Mouse (Mus musculus): ENCODE measurements at regions not wholly inside any gene's neighbourhood (a gene's known extent, or its start where the extent isn't known, plus 50 kb on each side); places are given as distances from the start of the nearest gene placed in this dataset.

DNA sequence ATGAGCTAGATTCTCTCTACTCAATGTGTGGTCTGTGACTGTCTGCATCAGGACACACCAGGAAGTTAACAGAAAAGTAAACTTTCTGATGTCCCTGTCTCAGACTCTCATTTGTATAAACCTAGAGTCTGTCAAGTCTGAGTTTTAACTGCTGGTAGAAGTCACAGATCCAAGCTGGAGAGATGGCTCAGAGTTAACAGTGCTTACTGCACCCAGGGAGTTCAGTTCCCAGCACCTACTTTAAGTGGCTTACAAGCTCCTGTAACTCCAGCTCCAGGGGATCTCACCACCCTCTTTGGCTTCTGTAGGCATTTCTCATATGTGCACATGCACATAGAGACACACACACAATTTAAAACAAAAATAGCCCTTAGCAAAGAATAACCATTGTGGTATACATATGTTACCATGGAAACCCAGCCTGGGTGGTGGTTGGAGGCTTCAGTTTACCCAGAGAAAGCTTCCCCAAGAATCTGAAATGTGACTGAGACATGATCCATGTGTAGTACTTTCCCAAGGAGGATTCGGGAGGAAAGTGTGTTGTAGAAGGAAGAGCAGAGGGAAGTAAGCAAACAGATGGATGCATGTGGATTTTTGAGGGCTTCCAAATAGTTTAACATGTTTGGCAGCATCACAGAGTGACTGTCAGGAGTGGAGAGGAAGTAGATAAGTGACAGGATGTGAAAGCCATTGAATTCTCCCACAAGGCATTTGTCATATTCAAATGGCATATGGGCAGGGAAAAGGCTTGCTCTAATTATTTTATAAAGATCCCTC is 1279.8 kb downstream of the Slc22a22 start:
- peak; percentile 11 to 23 for DNase-seq
- intact Hi-C loops (cut with DNase I): no loop called here

DNA sequence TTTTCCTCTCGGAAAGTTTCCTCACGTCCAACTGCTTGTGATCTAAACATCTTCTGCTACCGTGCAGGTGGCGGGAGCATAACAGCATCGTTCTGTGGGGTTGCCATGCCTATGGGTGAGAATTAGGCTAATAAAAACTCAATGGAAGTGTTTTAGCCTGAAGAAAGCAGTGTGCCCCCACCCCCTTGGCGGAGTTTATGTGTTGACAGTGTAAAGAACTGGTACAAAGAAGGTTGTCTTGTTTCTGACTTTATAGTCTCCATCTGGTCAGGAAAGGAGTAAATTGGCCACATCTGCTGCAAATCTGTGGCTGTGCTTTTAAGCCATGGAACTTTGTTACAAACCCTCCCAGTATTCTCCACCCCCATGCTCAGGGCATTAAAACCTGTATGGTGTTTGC is 1311.2 kb downstream of the Slc22a22 start:
- DNase-seq: no peak
- intact Hi-C loops (cut with DNase I): no loop called here

DNA sequence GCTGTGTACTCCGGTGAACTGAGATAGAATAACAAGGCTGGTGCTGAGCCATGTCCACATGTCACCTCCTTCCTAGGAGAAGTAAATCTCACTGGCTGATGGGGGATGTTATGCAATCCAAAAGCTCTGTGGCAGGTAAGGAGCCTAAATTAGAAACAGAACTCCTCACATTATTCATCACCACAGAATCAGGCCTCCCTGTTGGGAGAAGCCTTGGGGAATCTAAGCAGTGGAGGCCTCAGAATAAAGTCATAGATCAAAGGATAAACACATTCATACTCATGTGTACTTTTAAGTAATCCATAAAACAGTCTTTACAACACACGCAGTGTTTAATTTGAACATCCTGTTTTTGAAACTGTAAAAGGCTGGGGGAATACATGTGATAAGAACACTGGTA is 1318.7 kb downstream of the Slc22a22 start:
- intact Hi-C loops (cut with DNase I): no loop called here
- no peak for DNase-seq

DNA sequence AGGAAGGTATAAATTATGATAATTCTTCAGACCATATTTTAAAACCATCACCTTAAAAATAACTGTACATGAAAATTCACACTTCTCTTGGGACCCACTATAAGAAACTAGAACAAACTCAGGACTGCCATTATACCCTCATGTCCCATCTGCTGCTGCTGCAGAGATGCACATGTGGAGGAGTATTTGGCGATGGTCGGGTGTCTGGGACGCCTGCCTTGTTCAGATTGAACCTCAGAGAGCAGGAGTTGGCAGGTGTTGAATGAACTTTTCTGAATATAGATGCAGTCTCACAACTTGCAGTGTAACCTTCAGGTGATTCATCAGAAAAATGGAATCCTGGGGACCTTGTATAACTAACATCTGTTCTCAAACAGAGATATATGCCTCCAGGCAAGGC is 1338.0 kb downstream of the Slc22a22 start:
- no peak for DNase-seq
- intact Hi-C loops (cut with DNase I): no loop called here

DNA sequence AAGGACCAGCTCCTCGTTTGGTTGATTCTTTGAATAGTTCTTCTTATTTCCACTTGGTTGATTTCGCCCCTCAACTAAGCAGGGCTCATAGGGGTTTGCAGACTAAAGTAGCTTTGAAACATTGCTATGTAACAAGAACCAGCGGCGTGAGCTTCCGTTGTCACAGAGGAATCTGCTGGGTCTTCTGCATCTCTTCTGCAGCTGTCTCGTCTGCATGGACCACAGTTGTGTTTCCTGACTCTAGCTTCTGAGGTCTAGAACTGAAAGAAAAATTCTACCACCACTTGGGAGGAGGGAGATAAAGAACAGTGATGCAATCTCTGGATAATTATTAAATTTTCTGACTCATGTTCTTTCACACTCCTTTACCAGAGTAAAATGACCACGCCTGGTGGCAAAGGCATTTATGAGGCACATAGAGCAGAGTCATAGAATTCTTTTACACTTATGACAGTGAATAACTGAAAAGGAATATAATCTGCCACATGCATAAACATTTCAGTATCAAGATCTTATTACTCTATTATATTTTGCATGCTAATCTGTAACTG is 1340.9 kb downstream of the Slc22a22 start:
- intact Hi-C loops (cut with DNase I): no loop called here
- no peak for DNase-seq

DNA sequence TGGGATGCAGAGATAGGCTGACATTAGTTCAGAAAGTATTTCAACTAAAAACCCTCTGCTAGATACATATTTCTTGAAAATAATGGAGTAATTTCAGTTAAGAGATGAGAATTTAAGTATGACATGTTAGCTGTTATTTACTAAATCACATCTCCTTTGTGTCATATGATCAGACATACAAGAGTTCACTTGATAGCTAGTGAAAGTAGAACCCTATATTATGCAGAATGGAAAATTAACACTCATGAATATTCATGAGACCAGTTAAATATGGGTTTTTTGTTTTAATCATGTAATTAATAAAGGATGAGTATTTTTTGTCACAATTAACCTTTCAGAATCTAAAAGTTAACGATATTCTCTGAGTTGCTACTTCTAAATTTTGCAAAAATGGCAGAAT is 1349.4 kb downstream of the Slc22a22 start:
- intact Hi-C loops (cut with DNase I): no loop called here

DNA sequence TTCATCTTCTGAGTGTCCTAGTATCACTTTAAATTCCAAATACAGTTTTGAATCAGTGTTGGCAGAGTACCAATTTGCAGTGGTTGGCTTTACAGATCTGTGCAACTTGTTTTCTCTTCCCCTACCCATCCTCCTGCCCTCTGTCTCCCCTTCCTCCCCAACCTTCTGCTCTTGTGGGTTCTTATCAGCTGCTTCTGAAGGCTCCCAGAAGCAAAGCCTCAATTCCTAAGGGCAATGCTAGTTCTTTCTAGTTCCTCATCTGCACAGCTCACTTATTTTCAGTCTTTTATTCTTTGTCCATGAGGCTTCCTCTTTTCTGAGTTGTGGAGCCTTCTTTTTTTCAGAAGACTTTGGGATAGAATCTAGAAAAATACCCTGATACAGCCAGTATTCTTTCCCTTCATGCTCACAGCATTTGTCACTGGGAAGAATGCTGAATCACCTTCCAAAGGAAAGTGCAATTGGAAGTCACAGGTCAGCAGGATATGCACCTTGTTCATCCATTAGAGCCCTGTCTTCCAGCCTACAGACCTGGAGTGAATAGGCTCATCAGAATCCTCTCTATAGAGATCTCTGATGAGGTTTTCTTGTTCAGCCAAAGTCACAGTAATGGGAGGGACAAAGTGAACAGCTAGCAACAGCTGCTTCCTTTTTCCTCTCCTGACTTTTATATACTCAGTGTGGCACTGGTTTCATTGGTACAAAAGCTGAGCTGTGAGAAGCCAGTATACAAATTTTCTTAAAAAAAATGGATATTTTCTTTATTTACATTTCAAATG is 1357.9 kb downstream of the Slc22a22 start:
- no peak for DNase-seq
- intact Hi-C loops (cut with DNase I): no loop called here

More for the DNA sequence above, 1349.4 kb downstream of the Slc22a22 start:
- no peak for DNase-seq

DNA sequence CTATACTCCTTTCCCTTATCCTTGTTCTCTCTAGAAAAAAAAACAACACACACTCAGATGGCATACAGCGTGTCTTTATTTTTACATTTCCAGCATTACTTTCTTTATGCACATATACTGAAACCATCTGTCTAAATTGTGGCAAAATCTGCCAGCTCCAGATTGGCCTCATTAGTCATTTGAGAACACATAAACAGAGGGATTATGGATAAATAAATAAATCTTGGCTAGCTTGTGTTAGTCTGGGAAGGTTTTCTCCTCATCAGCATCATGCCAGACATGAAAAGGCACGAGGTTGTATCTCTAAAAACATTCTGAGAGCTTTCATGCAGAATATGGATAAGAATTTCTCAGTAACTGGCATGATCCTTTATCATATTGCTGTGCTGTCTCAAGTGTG is 1369.1 kb downstream of the Slc22a22 start:
- no peak for DNase-seq
- intact Hi-C loops (cut with DNase I): no loop called here

DNA sequence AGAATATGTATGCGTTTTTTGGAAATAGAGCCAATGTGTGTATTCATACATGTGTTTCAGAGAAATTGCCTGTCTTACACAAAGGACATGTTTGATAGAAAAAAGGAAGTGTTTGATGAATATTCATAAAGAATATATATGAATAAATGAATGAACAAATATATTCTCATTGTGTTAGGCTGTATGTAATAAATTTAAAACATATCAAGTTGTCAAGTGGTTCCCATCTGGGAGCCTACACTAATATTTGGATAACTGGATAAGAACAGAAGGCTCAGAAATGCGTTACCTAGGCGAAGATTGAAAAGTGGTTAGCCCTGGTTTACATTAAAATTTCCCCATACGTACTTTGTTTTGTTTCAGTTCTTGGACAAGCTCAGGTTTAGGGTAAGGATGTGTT is 1369.7 kb downstream of the Slc22a22 start:
- DNase-seq: no peak
- intact Hi-C loops (cut with DNase I): no loop called here

DNA sequence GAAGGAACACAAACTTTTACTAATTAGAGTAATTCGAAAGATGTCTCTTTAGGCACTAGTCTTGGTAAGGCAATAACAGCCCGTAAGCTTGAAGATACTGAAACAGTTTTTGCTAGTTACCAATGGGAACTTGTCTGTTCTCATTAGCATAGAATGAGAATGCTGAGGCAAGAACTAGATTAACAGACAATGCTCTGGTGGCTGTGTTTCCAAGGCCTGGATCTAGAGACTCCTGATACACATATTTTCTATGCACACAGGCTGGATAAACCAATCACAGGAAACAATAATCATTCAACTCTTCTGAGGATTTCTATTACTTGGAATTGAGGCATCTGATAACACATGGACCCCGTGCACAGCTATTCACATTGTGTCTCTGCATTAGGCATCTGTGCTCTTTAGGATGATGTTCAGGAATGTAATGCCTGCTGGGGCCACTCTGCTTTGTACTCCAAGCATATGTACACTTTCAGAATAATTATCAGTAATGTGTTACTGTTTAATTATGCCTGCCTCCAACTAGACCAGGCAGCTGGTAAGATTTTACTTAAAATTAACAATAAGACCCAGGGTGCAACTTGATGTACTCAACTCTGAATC is 1377.2 kb downstream of the Slc22a22 start:
- intact Hi-C loops (cut with DNase I): no loop called here
- DNase-seq: no peak

DNA sequence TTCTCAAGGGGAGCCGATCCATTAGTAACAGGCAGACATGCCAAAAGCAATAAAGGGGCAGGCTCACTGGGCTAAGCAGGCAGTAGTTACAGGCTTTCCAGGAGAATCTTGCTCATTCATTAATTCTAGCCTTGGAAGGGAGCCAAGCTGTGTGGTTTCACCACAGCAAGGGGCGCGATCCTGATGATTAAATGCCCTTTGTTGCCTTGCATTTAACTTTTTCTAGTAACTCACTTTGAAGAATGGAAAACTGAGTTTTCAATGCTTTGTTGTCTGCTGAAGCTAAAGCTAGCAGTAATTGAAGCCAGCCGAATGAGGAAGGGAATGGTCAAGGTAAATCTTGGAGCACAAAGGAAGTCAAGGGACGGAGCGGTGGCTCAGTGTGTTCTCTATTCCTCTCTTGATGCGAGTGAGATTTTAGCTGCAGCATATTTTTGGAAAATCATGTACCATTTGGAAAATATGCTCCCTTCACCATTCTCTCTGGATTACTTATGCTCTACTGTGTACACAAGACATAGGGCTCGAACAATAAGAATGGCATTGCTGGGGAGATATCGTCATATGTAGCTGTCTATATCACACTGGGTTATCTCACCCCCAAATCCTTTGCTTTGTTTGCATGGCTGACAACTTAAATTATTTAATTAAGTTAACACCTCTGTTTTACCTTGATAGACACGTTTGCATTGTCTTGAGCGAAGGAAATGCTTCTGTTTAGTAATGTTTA is 1399.4 kb downstream of the Slc22a22 start:
- peak in 1 of 2 experiments; percentile 9 for DNase-seq
- intact Hi-C loops (cut with DNase I): no loop called here

DNA sequence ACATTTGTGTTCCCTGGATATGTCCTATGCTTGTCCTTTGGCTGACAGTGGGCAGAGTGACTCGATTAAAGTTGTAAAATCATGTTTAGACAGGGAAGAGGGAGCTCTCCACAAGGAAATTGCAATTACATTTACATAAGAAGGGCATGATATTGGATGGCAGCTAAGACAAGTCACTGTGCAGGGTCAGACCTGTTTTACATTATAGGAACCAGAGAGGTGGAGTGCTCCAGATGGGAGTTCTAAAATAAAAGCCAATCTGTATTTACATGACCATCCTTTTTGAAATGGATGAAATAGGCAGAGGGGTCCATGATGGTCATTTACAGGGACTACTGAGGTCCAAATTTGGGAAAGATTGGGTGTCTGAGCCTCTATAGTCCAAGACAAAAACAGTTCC is 1400.3 kb downstream of the Slc22a22 start:
- DNase-seq: no peak
- intact Hi-C loops (cut with DNase I): no loop called here

DNA sequence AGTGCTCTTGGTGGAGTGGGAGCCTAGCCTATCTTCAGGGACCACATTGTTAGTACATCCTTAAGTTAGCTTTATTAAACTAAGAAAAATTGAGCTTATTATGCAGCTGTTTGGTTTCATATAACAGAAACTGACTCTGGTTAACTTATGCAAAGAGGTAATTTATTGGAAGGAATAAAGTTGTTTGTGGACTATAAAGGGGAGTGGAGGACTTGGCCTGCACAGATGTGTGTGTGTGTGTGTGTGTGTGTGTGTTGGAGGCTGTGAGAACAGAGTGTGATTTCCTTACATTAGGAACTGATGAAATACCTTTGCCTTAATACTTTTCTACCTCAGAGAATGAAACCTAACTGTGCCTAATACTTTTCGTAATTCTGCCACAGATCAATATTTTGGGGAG is 1400.7 kb downstream of the Slc22a22 start:
- intact Hi-C loops (cut with DNase I): no loop called here
- DNase-seq: no peak

DNA sequence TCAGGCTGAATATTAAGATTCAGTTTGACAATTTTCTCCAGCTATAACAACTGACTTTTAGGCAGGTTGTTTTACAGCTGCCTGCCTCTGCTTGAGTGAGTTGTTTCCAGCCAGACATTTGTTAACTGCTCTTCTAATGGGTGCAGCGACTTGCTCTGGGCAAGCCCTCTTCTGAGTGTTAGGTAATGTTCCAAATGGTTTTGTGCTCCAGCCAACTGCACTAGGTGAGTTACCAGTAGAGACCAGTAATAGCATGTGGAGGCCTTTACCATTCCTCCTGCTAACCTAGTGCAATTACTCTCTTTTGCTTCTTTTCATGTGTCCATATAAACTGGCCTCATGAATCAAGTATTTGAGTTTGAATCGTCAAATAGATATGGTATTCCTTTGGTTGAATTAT is 1407.9 kb downstream of the Slc22a22 start:
- intact Hi-C loops (cut with DNase I): loop anchor here (5.0 kb wide), 3 partner anchors 263 to 1338 kb away; no protein-coding TSS in a partner anchor
- DNase-seq: no peak

DNA sequence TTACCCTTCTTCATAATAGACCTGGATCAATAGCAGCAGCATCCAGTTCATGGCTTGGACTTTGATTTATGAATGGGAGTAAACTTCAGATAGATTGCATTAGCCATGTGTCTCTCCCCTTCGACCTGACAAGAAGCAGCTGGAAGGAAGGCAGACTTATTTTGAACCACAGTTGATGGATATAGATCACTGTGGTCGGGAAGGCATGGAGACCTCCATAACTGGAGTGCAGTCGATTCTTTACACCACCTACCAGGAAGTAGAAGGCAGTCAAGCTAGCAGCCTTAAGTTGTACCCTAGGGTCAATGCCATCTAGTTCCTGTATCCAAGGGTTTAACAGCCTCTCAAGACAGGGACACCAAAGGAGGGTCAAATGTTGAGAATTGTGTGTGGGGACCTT is 1410.2 kb downstream of the Slc22a22 start:
- intact Hi-C loops (cut with DNase I): loop anchor here (2.0 to 5.0 kb wide), 4 partner anchors 265 to 1442 kb away; no protein-coding TSS in a partner anchor
- DNase-seq: no peak

DNA sequence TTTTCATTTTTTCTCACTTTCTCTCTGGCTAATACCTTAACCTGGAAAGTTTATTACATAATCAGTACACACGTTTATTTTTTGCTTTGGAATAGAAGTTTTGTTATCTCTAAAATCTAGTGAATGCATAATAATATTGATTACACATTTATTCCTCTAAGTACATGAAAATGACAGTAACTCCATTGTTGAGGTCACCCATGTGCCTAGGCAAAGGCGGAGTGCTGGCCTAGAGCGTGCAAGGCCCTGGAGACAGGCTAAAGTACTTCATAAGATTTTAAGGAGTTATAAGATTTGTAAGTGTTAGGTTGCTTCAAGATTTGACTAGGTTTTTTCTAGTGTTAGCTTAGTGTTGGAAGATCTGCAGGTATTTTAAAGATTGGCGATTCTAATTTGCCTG is 1410.9 kb downstream of the Slc22a22 start:
- DNase-seq: no peak
- intact Hi-C loops (cut with DNase I): loop anchor here (1.0 to 5.0 kb wide), 6 partner anchors 266 to 1442 kb away; no protein-coding TSS in a partner anchor

DNA sequence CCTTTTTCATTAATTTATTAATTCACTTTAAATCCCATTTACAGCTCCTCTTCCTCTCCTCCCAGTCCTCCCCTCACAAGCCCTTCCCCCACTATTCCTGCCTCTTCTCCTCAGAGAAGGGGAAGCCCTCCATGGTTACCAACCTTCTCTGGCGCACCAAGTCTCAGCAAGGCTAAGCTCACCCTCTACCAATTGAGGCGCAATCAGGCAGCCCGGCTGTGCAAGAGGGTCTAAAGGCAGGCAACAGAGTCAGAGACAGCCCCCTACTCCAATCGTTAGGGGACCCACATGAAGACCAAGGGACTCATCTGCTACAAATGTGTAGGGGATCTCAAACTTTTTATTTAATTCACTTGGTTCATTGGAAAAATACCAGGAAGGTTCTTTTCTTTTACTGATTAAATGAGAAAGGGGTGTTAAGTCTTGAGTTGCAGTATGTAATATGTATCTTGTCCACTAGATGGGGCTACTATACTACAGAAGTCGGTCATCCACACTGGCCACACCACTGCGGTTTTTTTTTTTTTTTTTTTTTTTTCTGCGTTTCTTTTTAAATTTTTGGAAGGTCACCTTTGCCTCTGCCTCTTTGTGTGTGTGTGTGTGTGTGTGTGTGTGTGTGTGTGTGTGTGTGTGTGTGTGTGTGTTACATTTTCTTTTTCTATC is 1411.4 kb downstream of the Slc22a22 start:
- peak in 1 of 2 experiments; percentile 41 for DNase-seq
- intact Hi-C loops (cut with DNase I): loop anchor here (1.0 to 5.0 kb wide), 6 partner anchors 266 to 1443 kb away; no protein-coding TSS in a partner anchor

DNA sequence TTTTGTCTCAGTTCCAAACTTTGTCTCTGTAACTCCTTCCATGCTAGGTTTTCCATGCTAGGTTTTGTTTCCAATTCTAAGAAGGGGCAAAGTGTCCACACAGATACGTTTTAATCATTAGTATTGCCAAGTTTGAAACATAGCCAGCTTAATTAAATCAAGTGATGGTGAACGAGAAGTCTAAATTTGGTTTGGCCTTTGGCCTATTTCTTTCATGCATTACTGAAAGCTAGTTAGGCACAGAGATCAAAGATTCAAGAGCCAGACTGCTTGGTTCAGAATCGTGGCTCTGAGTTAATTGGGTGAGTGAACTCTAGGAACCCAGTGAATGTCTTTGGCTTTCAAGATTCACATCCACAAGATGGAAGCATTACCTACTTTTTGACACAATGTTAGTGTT is 1414.8 kb downstream of the Slc22a22 start:
- DNase-seq: no peak
- intact Hi-C loops (cut with DNase I): no loop called here

DNA sequence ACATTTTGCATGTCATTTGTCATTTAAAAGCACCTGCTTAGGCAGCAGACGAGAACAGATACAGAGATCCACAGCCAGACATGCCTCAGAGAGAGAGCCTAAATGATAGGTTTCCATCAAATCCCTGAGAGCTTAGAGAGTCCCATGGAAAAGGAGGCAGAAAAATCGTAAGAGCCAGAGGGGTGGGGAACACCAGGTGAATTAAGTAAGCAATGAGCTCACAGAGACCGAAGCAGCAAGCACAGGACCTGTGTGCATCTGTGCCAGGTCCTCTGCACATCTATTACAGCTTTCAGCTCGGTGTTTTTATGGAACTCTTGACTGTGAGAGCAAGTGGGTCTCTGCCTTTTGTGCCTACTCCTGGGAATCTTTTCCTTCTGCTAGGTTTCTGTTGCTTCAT is 1416.1 kb downstream of the Slc22a22 start:
- no peak for DNase-seq
- intact Hi-C loops (cut with DNase I): no loop called here

DNA sequence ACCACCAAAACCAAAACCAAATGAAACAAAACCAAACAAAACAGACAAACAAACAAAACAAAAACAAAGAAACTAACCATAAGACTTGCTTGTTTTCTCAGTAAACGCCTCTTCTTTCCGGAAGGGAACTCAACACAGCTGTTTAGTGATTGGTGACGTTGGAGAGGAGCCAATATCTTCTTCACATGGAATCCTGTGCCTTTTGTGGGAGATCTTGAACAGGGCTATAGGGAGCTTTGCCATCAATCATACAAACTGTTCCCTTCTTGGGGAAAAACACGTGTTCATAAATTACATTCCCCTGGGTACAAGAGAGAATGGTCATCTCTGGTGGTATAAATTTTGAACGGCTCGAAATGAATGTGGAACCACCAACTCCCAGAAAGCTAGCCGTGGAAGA is 1426.7 kb downstream of the Slc22a22 start:
- intact Hi-C loops (cut with DNase I): no loop called here
- DNase-seq: no peak

All from heart, postnatal 10 days (tissue).